Mouse (Mus musculus) left cerebral cortex, adult 9 months (tissue): Measurements from ENCODE around the gene Smim24.

Experiments
- DNase-seq, 2 experiments: peaks; one replicate each; pipeline ENCODE4 v3.0.0; 2022; ENCODE audit warnings: low spot score in 2 of 2

Gene Smim24

DNA sequence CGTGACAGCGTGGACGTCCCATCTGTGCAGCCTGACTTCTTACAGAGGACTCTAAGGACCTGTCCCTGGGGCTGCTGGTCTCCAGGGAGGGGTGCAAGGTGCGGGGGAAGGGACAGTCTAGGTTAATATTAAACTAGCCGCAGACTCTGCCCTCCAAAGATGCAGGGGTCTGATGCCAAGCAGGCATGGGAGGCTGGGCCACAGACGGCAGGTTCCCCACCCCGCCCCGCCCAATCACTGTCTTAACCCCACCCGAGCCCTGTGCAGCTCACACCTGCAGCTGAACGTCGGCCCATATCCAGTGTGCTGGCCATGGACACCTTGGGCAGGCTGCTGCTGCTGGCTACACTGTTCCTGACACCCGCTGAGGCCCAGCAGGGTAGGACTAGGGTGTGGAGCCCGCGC, at the start of gene Smim24:
Smim24 (plus strand) TSS at position 271 of the 405 bp plus-strand sequence.
- no peak for DNase-seq

DNA sequence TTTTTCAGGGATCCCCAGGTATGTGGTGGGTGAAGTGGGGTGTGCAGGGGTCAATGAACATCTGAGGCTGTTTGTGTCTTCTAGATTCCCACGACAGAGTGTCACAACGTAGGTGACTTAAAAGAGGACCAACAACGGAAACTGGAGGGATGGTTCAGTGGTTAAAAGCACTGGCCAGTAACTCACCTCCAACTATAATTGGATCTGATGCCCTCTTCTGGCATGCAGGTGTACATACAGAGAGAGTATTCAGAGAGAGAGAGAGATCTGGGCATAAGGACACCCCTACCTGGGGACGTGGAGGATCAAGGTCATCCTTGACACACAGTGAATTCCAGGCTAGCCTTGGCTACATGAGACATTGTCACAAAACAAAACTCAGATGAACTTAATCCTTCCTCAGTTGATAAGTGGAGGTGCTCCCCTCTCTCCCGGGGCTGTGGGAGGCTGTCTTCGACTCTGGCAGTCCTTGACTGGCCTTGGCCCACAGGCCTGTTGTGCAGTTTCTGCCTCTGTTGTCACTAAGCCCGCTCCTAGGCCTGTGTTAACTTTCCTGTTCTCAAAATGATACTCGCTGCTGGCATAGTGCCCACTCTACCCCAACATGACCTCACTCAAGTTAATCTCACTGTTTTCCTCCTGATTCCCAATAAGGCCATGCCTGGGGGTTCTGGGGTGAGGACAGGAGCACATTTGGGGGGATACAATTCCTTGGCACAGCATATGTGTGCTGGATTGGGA, 48.3 kb upstream of the Smim24 start:
- no peak for DNase-seq

DNA sequence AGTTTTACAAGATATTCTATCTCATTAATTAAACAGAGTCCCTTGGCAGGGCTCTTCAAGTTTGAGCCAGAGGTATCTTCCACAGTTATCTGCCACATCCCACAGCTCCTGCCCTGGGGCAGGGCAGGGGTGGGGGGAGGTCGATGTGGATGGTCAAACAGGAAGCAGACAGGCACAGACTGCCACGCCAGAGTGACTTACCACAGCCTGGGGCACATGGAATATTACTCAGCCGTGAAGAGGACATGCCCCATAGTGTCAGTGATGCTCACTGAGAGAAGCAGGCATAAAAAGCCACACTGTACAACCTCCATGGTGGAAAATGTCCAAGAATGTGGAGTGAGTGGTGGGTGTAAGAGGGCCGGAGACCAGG, 47.7 kb upstream of the Smim24 start:
- no peak for DNase-seq

DNA sequence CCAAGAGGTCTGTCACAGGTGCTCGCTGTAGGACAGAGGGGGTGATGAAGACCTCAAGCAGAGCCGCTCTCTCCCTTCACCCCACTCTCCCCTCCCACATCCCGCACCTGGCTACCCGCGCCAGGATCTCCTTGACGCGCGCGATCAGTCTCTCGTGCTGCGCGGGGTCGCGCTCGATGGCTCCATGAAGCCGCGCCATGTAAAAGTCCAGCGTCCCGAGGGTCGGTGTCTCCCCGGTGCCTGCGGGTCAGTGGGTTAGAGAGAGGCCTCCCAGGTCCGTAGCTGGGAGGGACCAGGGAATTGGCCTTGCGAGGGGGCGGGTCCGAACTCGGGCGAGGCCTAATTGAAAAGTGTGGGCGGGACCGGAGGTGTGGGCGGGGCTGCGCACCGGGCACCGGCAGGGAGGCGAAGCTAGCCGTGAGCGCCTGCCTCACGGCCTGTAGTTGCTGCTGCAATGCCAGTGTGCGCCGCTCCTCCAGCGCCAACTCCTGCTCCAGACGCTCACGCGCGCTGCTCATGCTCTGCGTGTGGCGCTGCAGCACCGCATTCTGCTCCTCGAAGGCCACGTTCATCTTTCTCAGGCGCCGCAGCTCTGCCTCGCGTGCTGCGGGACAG, 46.3 kb upstream of the Smim24 start:
- DNase-seq = no peak

DNA sequence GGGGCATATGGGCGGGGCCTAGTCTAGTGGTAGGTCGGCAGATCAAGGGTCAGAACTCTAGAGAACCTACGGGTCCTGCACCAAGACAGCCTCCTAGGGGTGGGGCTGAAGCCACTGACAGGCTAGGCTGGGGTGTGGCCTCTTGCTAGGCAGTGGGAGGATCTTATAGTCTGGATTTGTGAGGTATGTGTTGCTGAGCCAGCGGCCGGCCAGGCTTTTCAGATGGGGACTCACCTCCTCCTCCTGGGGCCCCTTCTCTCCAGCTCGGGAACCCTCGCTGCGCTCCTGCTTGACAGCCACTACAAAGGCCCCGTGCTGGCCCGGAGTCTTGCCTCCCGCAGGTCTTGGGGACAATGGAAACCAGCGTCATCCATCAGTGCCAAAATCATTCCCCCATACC, 43.7 kb upstream of the Smim24 start:
- no peak for DNase-seq

DNA sequence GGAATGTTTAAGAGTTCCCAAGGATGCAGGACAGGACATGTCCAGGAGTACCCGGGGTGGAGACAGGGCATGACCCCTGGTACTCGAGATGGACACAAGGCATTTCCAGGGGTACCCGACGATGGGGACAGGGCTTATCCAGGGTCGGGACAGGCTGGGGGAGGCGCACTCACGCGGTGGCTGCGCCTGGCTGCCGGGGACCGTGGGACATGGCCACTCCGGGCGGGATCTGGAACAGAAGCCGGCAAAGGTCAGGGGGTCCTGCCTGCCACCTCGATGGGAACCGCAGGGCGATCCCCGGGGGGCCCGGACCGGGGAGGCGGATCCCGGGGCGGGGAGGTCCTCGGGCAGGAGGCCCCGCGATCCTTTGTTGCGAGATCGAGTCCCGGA, 42.9 kb upstream of the Smim24 start:
- no peak for DNase-seq

DNA sequence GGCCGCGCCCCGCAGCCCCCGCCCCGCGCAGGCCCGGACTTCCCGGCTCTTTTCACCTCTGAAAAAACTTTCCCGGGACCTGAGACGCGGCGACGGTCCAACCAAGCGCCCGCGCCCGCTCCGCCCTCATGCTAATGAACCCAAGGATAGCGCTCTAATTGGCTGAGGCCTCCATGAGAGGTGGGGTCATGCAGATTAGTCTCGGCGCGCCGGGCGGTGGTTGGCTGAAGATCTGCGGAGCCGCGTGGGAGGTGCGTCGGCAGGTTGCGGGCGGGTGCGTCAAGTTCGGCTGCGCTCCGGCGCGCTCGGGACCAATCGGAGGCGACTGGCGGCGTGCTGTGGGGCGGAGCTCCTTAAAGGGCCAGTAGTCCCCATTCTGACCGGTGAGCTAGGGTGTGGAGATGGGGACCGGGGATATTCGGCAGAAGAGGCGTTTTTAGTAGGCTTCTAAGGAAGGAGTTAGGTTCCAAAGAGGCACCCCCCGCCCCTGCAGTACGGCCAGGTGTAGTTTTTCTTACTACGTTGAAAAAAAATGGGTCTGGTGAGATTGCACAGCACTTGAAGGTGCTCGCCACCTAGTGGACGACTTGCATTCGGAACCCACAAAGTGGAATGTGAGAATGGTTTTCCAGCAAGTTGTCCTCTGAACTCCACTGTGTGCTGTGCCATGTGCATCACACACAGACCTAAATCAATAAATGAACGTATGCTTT, 42.3 kb upstream of the Smim24 start, which contains the start of gene Hmg20b:
Hmg20b (minus strand) TSS at position 130 of the 713 bp plus-strand sequence.
- peak; percentile 99 for DNase-seq

DNA sequence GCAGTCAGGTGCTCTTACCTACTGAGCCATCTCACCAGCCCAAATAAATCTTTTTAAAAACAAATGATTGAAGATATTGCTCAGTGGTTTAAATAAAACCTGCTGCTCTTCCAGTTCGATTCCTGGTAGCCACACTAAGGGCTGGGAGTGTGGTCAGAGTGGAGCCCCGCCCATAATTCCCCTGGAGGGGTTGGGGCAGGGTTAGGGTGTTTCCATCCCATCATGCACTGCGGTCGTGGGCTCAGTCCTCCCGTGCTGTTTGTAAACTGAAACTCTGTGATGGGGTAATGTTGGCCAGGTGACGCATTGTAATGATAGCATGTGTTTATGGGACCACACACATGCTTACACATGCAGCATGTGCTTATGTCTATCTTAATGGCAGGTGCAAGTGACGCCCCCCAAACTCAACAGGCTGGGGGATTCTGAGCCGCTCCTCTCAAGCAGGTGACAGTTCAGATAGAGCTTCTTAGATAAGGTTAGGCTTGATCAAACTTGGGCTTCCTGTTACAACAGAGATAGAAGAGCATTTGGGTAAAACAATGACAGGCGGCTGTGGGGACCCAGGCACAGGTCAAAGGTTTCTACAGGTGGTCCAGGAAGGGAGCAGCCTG, 41.1 kb upstream of the Smim24 start:
- no peak for DNase-seq

DNA sequence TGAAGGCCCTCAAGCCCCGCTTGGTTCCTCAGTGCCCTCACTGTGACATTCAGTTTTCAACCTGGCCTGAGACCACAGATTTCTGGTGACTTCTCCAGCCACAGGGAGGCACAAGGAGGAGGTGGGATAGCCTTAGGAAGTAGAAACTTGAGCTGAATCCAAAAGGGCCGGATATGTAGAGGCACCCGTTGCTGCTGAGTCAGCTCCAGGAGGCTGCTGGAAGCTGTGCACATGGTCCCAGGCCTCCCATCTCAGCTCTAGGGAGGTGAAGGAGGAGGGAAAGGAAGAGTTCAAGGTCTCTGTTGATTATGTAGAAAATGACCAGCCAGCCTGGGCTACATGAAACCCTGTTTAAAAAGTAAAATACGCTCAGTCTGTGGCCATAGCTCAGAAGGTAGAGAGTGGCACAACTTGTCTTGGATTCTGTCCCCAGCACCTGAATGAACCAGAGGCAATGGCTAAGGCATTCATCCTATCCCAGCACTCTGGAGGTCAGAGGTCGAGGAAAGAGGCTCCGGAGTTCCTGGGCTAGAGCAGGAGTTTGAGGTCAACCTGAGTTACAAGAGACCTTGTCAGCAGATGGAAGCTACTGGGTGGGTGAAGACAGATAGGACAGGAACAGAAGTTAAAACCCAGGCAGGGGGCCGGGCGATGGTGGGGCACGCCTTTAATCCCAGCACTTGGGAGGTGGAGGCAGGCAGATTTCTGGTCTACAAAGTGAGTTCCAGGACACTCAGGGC, 37.9 kb upstream of the Smim24 start:
- DNase-seq = no peak

DNA sequence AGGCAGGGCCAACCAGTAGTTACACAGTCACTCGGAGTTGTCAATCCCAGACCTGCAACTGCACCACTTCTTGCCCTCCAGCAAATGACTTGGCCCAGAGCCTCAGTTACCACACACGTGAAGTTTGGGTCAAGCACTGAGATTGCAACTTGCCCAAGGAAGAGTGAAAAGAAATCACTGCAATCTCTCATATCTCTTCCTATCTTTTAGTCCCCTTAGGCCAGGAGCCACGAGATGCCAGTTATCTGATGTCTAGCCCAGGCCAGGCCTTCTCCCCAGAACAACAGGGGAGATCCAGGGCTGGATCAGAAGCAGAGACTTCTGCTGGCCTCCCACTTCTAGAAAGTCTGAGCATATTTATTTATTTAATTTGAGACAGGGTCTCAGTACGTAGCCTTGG, 37.3 kb upstream of the Smim24 start:
- no peak for DNase-seq

DNA sequence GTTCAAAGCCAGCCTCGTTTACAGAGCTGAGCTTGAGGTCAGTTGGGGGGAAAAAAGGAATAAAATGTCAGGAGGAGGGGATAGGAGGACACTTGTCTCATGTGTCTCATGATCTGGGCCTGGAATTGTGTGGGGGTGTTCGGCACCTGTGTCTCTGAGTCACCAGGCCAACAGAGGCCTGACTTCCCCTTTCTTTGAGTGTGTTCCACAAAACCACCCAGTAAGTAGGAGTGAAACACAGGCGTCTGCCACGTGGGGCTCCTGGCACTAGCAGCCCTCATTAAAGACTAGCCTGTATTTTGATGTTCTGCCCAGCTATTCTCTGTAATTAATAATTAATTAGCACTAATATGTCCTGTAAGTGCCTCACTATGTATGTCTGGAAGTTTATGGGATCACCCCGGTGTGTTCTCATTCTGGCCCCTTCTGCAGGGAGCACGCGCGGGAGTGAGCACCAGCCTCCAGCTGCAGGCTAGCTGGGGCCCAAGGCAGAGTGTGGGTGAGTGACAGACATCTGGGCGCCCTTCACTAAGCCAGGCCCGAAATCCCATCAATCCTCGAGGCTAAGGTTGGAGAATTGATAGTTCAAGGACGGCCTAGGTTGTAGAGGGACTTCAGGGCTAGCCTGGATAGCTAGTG, 36.4 kb upstream of the Smim24 start:
- DNase-seq = no peak

DNA sequence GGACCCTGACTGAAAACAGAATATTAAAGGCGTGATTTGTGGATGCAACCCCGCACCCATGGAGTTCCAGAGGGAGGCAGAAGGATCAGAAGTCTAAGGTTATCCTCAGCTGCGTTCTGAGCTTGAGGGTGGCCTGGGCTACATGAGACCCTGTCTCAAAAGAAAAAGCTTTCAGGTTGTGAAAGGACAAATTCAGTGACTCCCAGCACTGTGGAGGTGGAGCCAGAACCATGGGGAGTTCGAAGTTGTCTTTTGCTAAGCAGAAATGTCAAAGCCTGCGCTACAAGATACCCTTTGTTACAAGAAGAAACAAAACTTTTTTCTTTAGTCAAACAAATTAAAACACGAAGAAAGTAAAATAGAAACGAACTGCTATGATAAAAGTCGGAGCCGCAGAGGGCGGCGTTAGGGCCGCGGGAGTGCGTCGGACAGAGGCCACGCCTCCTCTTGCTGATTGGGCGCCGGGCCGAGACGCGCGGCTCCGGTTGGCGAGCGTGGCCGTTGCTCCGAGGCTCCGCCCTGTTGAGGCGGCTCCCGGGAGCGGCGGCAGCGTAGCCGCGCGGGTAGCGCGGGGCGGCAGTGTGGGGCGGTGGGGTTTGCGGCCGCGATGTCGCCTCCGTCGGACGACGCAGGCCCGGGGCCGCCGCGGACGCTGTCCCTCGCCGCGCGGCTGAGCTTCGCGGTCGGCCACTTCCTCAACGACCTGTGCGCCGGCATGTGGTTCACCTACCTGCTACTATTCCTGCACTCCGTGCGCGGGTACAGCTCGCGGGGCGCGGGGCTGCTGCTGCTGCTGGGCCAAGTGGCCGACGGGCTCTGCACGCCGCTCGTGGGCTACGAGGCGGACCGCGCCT, 35.6 kb upstream of the Smim24 start, which contains the start of gene Mfsd12:
Mfsd12 (plus strand) TSS at position 501 of the 854 bp plus-strand sequence.
- DNase-seq = peak in 1 of 2 experiments; percentile 88

DNA sequence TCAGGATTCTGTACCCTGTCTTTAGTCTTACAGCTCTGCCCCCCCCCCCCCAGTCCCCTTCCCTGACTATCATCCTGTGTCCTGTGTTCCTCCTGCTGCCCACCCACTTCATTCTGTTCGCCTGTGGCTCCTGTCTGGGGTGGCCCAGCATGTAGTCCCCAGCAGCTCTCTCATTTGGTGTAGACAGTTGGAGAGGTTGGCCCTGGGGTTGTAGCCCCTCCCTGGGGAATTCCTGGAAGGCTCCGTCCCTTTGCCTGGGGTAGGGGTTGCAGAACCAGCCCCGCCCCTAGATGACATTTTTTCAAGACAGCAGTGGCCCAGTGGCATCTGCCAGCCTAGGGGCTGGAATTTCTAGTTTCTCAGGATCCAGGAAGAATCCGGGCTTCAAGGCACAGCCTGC, 34.6 kb upstream of the Smim24 start:
- DNase-seq = no peak

DNA sequence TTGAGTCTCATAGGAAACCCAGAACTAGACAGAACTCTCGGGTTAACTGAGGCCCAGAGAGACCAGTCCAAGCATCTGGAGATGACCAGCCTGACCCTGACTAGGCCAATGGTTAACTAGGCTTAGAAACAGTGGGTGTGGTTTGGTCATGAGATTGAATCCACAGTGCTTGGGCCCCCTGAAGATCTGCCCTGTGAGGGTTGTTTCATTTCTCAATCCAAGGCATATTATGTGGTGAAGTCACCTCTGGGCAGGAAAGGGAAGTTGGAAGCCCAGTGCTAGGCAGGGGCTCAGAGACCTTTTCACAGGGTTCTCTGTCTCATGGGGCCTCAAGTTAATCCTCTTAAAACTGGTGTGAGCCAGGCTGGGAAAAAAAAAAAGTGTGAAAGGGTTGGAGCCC, 34.0 kb upstream of the Smim24 start:
- DNase-seq = no peak

DNA sequence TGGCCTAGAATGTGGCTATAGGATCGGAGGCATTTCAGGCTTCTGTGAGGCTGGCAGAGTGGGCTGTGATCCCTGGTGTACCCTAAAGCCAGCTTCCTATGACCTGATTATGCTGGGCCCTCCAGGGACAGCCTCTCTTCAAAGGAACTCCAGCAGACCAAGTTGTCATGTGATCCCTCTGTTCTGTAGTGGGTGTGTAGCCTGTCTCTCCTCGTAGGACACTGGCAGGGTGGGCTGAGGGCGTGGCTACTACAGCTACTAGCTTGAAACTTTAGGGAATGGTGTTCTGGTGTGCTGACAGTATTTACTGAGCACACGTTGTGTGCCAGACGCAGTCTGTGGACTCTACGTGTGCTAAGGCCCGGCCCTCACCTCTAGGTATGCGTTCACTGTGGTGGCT, 32.1 kb upstream of the Smim24 start:
- DNase-seq = no peak

DNA sequence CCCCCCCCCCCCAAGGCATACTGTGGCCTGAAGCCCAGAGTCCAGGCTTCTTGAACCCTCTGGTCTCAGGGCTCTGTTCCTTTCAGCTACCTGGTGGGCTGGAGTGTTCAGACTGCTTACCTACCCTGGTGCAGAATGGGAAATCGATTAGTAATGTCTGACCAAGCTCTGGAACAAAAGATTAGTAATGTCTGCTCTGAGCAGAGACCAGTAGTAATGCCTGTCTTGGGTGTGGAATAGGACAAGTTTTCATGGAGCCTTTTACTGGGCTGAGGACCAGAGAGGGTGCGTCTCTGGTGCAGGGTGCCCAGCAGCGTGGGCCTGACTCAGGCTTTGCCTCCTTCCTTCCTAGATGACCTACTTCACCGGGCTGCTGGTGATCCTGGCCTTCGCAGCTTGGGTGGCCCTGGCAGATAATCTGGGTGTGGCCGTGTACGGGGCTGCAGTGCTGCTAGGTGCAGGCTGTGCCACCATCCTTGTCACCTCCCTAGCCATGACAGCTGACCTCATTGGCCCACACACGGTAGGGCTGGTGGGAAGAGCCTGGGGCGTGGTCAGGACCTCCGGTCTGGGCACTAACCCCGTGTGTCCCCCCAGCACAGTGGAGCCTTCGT, 30.4 kb upstream of the Smim24 start:
- DNase-seq = no peak

DNA sequence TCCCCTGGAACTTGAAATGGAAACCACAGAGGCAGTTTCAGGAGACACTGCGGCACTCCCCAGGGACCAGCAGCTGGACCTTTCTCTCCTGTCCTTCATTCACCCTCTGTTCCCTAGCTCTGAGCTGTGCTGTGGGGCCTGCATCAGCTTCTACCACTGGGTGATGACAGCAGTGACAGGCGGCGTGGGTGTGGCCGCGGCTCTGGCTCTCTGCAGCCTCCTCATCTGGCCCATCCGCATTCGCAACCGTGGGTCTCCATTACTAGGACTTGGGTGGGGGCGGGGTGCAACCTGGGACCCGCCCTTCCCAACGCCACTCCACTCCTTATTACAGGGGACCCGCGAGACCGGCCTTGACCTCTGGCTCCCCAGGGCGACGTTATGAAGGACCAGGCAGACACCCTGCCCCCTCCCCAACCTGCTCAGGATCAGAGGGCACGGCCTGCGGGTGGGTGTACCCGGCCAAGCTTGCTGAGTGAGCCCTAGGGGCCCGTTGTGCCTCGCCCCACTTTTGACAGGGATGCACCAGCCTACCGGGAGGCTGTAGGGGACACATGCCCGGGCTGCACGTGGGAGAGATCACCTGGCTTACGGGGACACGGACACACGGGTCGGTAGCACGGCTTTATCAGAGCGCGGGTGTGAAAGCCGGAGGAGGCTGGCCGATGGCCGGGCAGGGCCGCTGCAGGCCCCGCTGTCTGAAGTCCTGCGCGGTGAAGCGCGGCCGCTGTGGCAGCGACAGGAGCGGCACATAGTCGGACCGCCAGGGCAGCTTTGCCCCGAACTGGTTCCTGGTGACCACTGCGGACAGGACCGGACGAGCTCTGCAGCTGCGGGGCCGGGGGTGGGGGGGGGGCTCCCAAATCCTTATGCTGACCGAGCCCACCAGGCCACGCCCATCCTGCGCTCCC, 29.2 kb upstream of the Smim24 start:
- DNase-seq = no peak

DNA sequence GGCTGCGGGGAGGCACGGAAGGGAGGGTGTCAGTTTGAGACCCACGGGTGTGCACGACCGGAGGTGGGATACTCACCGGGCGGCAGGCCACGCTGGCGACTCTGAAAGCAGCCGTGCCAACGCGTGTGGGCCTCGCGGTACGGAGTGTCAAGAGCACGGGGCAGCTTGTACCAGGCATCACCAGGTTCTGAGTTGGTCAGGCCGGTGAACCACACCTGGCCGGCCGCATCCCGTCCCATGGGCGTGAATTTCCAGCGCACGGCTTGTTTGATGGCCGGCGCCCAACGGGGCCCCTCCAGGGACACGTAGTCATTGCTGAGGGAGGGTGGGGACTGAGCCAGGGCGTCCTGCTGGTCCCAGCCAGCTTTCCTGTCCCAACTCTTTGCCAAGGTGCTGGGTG, 28.2 kb upstream of the Smim24 start:
- DNase-seq = no peak

DNA sequence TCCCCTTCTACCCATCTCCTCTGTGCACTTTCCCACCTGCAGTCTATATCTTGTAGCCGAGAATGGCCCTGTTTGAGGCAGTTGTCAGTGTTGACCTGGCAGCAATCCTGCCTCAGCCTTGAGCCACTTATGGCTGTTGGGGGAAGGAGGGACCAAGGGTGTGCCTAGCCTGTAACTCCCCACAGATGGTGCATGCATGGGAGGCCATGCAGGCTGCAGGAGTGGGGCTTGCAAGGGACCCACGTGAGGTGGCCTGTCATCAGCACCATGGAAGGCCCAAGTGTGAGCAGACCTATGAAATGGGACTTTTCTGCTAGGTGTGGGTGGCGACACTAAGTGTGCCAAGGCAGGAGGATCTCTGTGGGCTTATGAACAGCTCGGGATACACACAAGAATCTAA, 27.8 kb upstream of the Smim24 start:
- peak in 1 of 2 experiments; percentile 70 for DNase-seq
